Mouse (Mus musculus): Measurements from ENCODE around the gene Osbpl3. TPM values are rescaled to one million over a fixed set of nuclear protein-coding genes. Genes with fewer than 3 reads are reported as not detected.

The Osbpl3 gene
- polyA plus RNA-seq, 1 experiment from 2014 or later, result 15.1 TPM

- H3K9me3 ChIP-seq, result no peaks in the 10 kb centered on the region
- no peak overlapping the region for H3K27ac ChIP-seq
- H3K27me3 ChIP-seq, result no peaks in the 10 kb centered on the region
- H3K4me1 ChIP-seq, result peaks cover 15% of the 10 kb centered on the region
- no peak overlapping the region for H3K4me3 ChIP-seq
- H3K36me3 ChIP-seq, result peaks cover 24% of the 10 kb centered on the region; the same call in 1 of the 2 replicates
- no peak overlapping the region for H3K9ac ChIP-seq
- WGBS, result 85% methylated on average over 9 of the region's 9 CpGs
- no peak for ATAC-seq (ENCODE audit: insufficient number of reproducible peaks, insufficient read depth, low FRiP score, low TSS enrichment, low read depth)
- H3K4me2 ChIP-seq, result no peak overlapping the region
Measured at GRCm38 (mm10) chr6:50325485-50325884, 130.5 kb downstream of the Osbpl3 start.

- 37% methylated on average over 9 of the region's 9 CpGs for WGBS
- Histone ChIP-seq H3K4me2 (no peak overlapping the region), H3K4me3 (no peak overlapping the region), H3K27ac (peak overlapping the region; percentile 73), H3K27me3 (no peaks in the 10 kb centered on the region), H3K9me3 (no peaks in the 10 kb centered on the region), H3K36me3 (peaks cover 24% of the 10 kb centered on the region; the same call in 1 of the 2 replicates), H3K9ac (no peak overlapping the region), H3K4me1 (peaks cover 17% of the 10 kb centered on the region)
- no peak for ATAC-seq (ENCODE audit: insufficient number of reproducible peaks, insufficient read depth, low FRiP score, low TSS enrichment, low read depth)
Measured at GRCm38 (mm10) chr6:50322631-50323030, 133.4 kb downstream of the Osbpl3 start.

DNA sequence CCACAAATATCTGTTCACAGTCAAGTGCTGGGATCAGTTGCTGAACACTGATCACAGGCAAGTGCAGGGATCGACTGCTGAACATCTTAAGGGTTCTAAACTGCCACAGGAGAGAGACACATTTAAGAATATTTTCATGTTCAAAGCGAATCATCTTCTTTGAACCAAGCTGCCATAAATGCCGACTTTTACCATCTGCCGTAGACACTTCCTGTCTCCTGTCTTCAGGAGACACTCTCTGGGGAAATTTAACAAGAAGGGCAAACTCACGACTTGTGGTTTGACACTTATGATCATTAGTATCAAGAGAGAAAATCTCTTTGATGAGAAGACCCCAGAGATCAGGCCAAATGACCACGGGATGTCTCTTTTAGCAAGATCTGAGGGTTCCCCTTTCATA lies 134.3 kb downstream of the Osbpl3 start:
- Histone ChIP-seq H3K9me3 (no peaks in the 10 kb centered on the region), H3K4me2 (no peak overlapping the region), H3K4me1 (peaks cover 17% of the 10 kb centered on the region), H3K9ac (no peak overlapping the region), H3K27ac (no peak overlapping the region), H3K4me3 (no peak overlapping the region), H3K27me3 (no peaks in the 10 kb centered on the region), H3K36me3 (peaks cover 20% of the 10 kb centered on the region; the same call in 1 of the 2 replicates)
- 78% methylated on average over 6 of the region's 6 CpGs for WGBS
- no peak for ATAC-seq (ENCODE audit: insufficient number of reproducible peaks, insufficient read depth, low FRiP score, low TSS enrichment, low read depth)

DNA sequence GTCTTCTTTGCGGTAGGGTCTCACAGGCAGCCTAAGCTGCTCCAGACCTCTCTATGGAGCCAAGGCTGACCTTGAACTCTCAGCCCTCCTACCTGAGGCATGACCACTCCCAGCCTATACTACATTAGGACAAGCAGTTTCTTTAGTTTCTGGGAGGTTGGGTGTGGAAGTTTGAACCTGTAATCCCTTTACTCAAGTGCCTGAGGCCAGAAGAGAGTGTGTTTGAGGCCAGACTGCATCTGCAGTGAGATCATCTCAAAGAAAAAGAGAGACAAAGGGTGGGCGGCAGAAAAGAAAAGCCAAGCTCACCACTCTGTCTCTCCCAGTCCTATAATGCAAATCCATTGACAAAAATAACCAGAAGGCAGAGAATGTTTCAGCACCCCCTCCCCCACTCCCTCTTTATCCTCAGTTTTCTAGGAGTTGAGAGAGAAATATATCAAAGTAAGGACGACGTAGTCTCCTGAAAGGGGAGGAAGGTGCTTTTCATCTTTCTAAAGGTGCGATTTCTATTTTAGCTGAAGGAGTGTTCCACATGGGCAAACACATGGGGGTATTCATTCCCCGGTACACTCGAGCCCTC lies 137.3 kb downstream of the Osbpl3 start:
- no peak for ATAC-seq (ENCODE audit: insufficient number of reproducible peaks, insufficient read depth, low FRiP score, low TSS enrichment, low read depth)
- no peaks in the 10 kb centered on the region for H3K27me3 ChIP-seq
- 72% methylated on average over 7 of the region's 7 CpGs for WGBS
- H3K9me3 ChIP-seq, result no peaks in the 10 kb centered on the region
- H3K4me1 ChIP-seq, result peaks cover 17% of the 10 kb centered on the region
- no peak overlapping the region for H3K4me2 ChIP-seq
- H3K4me3 ChIP-seq, result no peak overlapping the region
- no peak overlapping the region for H3K9ac ChIP-seq
- no peak overlapping the region for H3K27ac ChIP-seq
- H3K36me3 ChIP-seq, result peaks cover 4% of the 10 kb centered on the region; the same call in 1 of the 2 replicates

GRCm38 (mm10) chr6:50318150-50318549 lies 137.9 kb downstream of the Osbpl3 start:
- Histone ChIP-seq H3K9ac (no peak overlapping the region), H3K27ac (no peak overlapping the region), H3K36me3 (peaks cover 4% of the 10 kb centered on the region; the same call in 1 of the 2 replicates), H3K27me3 (no peaks in the 10 kb centered on the region), H3K4me3 (no peak overlapping the region), H3K9me3 (no peaks in the 10 kb centered on the region), H3K4me1 (peaks cover 17% of the 10 kb centered on the region), H3K4me2 (no peak overlapping the region)
- WGBS, result 67% methylated on average over 2 of the region's 2 CpGs
- no peak for ATAC-seq (ENCODE audit: insufficient number of reproducible peaks, insufficient read depth, low FRiP score, low TSS enrichment, low read depth)

- ATAC-seq (ENCODE audit: insufficient number of reproducible peaks, insufficient read depth, low FRiP score, low TSS enrichment, low read depth), result no peak
- H3K9me3 ChIP-seq, result no peaks in the 10 kb centered on the region
- H3K27me3 ChIP-seq, result no peaks in the 10 kb centered on the region
- H3K4me3 ChIP-seq, result no peak overlapping the region
- WGBS, result 93% methylated on average over 7 of the region's 7 CpGs
- H3K9ac ChIP-seq, result no peak overlapping the region
- no peak overlapping the region for H3K4me2 ChIP-seq
- peaks cover 4% of the 10 kb centered on the region; the same call in 1 of the 2 replicates for H3K36me3 ChIP-seq
- H3K27ac ChIP-seq, result no peak overlapping the region
- peaks cover 6% of the 10 kb centered on the region; the same call in 1 of the 2 replicates for H3K4me1 ChIP-seq
Measured at GRCm38 (mm10) chr6:50316795-50317505, 139.1 kb downstream of the Osbpl3 start.

DNA sequence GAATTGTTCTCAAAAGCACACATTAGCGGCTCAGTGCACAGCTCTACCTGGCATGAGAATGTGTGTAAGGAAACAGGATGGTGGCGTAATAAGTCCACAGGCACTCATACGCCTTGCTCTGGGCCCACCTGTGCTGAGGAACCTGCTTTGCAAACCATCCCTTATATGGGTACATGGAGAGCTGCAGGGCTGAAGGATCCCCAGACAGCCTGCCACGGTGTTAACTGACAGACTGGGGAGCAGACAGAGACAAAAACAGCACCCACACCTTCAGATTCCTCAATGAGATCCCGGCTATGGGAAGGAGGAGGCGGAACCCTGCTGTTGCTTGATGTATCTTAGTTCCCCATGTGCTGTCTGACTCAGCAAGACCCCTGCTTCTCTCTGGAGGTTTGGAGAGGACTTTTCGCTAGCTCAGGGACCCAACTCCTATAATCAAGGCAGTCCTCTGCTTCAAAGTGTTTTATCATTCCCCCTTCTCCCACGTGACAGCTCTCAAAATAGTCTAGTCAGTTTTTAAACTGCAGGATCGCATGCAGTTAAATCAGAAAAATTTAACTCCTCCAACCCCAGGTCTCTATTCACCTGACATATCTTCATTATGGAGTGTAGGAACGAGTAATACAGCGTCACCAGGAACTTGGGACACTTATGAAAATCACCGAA lies 141.5 kb downstream of the Osbpl3 start:
- no peak overlapping the region for H3K4me3 ChIP-seq
- no peak overlapping the region for H3K9ac ChIP-seq
- 62% methylated on average over 12 of the region's 12 CpGs for WGBS
- no peak for ATAC-seq (ENCODE audit: insufficient number of reproducible peaks, insufficient read depth, low FRiP score, low TSS enrichment, low read depth)
- H3K4me2 ChIP-seq, result no peak overlapping the region
- no peaks in the 10 kb centered on the region for H3K9me3 ChIP-seq
- no peaks in the 10 kb centered on the region for H3K27me3 ChIP-seq
- H3K36me3 ChIP-seq, result no peaks in the 10 kb centered on the region
- no peak overlapping the region for H3K27ac ChIP-seq
- 0 out of 2 replicates have a peak, but pooled peaks cover 6% of the 10 kb centered on the region for H3K4me1 ChIP-seq

DNA sequence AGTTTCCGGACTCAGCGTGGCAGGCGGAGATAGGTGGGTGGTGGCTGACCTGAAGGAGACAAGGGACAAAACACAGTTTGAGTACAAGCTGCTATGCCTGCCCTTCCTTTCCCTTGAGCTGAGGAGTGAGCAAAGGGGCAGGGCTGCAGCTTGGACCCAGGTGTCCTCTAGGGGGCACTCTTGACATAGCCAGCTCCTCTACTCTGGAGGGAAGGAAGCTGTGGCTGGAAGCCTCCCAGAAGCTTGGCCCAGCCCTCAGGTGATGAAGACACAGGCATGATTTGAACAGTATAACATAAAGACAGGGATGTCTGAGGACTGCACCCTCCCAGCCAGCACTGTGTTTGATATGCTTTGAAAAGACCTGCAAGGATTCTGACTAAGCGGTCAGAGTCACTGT lies 143.4 kb downstream of the Osbpl3 start:
- H3K36me3 ChIP-seq, result peaks cover 6% of the 10 kb centered on the region; the same call in 1 of the 2 replicates
- ATAC-seq (ENCODE audit: insufficient number of reproducible peaks, insufficient read depth, low FRiP score, low TSS enrichment, low read depth), result 0 out of 2 replicates have a peak, but pooled peaks have one; percentile 37
- H3K4me3 ChIP-seq, result no peak overlapping the region
- WGBS, result 49% methylated on average over 4 of the region's 4 CpGs
- H3K27ac ChIP-seq, result no peak overlapping the region
- H3K27me3 ChIP-seq, result no peaks in the 10 kb centered on the region
- H3K4me1 ChIP-seq, result no peaks in the 10 kb centered on the region
- no peak overlapping the region for H3K4me2 ChIP-seq
- H3K9me3 ChIP-seq, result no peaks in the 10 kb centered on the region
- no peak overlapping the region for H3K9ac ChIP-seq

GRCm38 (mm10) chr6:50309019-50309418 lies 147.0 kb downstream of the Osbpl3 start:
- 37% methylated on average over 6 of the region's 6 CpGs for WGBS
- no peaks in the 10 kb centered on the region for H3K27me3 ChIP-seq
- peaks cover 9% of the 10 kb centered on the region; the same call in 1 of the 2 replicates for H3K4me1 ChIP-seq
- no peak overlapping the region for H3K4me3 ChIP-seq
- H3K27ac ChIP-seq, result no peak overlapping the region
- ATAC-seq (ENCODE audit: insufficient number of reproducible peaks, insufficient read depth, low FRiP score, low TSS enrichment, low read depth), result no peak
- H3K36me3 ChIP-seq, result peaks cover 6% of the 10 kb centered on the region
- no peak overlapping the region for H3K9ac ChIP-seq
- H3K4me2 ChIP-seq, result no peak overlapping the region
- H3K9me3 ChIP-seq, result no peaks in the 10 kb centered on the region

DNA sequence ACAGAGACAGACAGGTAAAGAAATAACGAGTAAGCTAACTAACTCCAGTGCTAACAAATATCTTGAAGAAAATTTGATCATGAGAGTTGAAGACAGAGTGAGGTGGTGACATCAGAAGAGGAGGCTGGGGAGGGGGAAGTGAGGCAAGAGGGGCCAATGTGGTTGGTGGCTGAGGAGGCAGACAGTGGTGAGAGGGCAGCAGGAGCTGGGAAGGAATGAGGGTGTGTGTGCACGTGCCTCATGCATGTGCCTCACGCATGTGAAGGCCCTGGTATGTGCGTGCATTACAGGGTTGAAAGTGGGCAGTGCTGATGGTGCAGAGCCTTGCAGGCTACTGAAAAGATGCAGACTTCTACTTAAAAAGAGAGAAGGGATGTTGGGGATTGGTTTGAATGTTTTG lies 149.4 kb downstream of the Osbpl3 start:
- ATAC-seq (ENCODE audit: insufficient number of reproducible peaks, insufficient read depth, low FRiP score, low TSS enrichment, low read depth), result no peak
- H3K4me2 ChIP-seq, result no peak overlapping the region
- peaks cover 11% of the 10 kb centered on the region for H3K36me3 ChIP-seq
- no peak overlapping the region for H3K4me3 ChIP-seq
- no peaks in the 10 kb centered on the region for H3K9me3 ChIP-seq
- H3K4me1 ChIP-seq, result peaks cover 9% of the 10 kb centered on the region; the same call in 1 of the 2 replicates
- H3K27ac ChIP-seq, result no peak overlapping the region
- WGBS, result 84% methylated on average over 4 of the region's 4 CpGs
- no peaks in the 10 kb centered on the region for H3K27me3 ChIP-seq
- H3K9ac ChIP-seq, result no peak overlapping the region

- no peak for ATAC-seq (ENCODE audit: insufficient number of reproducible peaks, insufficient read depth, low FRiP score, low TSS enrichment, low read depth)
- H3K27ac ChIP-seq, result no peak overlapping the region
- H3K4me1 ChIP-seq, result peaks cover 9% of the 10 kb centered on the region; the same call in 1 of the 2 replicates
- H3K27me3 ChIP-seq, result no peaks in the 10 kb centered on the region
- H3K36me3 ChIP-seq, result peaks cover 11% of the 10 kb centered on the region
- 57% methylated on average over 4 of the region's 4 CpGs for WGBS
- no peaks in the 10 kb centered on the region for H3K9me3 ChIP-seq
- H3K4me2 ChIP-seq, result no peak overlapping the region
- no peak overlapping the region for H3K9ac ChIP-seq
- no peak overlapping the region for H3K4me3 ChIP-seq
Measured at GRCm38 (mm10) chr6:50304949-50305491, 151.0 kb downstream of the Osbpl3 start.
